Mouse (Mus musculus) urinary bladder, postnatal 14 days (tissue): ENCODE results near the gene Cacng7.
A peak's percentile ranks its signal among the peaks of the same experiment; 100 is the strongest.
"Not testable (repeated sequence)": the region's sequence is repeated elsewhere in the genome, so short reads cannot be mapped to it uniquely, and the experiment has no call there.

ENCODE experiments used
- DNase-seq: peaks from one replicate; pipeline ENCODE4 v3.0.0; 2021; ENCODE audit warnings: low spot score

Gene Cacng7

DNA sequence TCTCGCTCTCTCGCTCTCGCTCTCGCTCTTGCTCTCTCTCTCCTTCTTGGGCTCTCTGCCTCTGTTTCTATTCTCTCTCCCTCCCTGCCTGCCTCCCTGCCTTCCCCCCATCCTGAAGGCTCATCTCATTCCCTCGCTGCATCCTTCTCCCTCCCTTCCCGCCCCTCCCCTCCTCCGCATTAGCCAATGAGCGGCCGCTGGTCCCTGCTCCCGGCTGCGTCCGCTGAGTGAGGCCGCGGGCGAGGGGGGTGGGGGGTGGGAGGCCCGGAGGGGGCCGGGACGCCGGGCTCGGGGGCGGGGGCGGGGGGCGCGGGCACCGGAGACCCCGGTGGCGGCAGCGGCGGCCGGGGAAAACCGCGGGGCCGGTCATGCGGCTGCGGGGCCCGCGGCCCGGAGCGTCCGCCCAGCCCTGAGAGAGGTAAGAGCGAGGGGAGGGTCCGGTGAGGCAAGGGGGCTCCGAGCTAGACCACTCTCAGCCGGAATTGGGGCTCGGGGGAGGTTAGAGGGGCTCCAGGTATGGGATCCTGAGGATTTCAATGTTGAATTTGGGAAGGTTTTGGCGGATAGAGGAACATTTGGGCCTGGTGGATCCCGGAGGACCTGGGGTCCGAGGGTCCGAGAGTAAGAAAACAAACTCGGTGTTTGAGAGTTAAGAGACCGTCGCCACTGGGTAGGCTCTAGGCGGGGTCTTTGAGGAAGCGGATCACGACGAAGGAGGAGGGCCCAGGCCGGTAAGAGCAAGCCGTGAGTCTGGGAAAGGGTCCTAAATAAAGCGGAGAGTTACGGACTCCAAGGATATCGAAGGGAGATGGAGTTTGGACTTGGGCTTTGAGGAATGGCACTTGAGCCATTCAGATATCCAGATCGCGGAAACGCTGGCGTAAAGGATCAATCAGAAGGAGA, at the start of gene Cacng7:
Gene Cacng7 (plus strand): TSS at position 337 of the 903 bp plus-strand sequence.
- DNase-seq, result peak; percentile 18

DNA sequence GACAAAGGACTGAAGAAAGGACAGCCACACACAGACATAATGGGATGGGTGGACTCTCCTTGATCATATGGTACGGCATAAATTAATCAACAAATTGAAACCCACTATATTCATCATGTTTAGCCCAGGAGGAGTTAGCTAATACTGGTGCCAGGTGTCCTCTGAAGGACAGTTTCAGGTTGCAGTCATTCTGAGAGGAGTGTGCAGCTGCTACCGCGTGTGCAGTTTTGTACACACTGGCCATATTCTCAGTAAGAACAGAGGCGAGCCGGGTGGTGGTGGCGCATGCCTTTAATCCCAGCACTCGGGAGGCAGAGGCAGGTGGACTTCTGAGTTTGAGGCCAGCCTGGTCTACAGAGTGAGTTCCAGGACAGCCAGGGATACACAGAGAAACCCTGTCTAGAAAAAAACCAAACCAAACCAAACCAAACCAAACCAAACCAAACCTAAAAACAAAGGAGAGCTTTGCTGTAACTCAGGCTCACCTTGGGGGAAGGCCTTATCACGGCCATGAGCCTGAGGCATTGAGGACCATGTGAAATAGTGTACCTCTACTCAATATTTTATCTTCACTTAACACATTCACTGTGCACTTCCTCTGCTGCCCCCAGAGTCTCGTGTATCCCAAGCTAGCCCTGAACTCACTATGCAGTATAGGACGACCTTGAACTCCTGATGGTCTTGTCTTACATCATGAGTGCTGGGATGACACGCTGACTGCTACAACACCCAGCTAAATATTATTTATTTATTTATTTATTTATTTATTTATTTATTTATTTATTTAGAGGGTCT, 49.5 kb upstream of the Cacng7 start:
- DNase-seq, result no peak

DNA sequence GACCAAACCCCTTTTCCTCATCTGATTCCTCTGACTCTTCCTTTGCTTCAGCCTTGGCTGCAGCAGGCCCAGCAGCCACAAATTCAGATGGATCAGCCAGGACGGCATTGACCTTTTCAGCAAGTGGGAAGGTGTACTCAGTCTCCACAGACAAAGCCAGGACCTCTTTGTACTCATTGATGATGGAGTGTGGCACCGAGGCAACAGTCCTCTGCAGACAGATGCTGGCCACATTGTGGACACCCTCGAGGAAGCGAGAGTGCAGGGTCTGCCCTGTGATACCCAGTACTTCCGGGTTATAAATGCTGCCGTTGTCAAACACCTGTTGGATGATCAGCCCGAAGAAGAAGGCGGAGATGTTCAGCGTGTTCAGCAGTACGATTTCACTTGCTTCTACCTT, 48.2 kb upstream of the Cacng7 start:
- no peak for DNase-seq

DNA sequence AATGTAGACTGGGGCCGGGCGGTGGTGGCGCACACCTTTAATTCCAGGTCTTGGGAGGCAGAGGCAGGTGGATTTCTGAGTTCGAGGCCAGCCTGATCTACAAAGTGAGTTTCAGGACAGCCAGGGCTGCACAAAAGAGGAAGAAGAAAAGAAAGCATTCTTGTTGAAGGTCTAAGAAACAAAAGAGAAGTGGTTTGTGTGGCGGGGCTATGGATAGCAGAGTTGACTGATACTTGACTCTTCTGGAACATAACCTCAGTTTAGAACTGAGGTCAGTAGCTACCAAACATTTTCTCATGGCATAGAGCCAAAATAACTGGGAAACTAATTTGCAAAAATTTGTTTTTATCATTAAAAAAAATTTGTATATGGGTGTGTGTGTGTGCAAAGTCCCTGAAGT, 46.7 kb upstream of the Cacng7 start:
- no peak for DNase-seq

DNA sequence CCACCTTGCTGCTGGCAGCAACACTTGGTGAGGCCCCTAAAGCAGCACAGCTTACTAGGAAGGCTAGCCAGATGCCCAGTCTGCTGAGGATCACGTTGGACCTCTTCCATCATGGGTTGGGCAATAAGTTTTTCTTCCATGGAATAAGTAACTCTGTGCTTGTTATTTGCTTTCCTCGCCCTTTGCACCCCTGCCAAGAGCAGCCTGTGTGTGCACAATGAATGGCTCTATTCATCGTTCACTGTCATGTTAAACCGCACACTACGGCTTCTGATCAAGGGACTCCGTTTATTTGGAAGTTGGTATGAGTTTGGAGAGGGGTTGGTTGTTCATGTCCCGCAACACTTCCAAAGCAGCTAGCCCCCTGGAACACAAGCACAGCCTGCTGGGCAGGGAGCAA, 45.6 kb upstream of the Cacng7 start:
- no peak for DNase-seq

DNA sequence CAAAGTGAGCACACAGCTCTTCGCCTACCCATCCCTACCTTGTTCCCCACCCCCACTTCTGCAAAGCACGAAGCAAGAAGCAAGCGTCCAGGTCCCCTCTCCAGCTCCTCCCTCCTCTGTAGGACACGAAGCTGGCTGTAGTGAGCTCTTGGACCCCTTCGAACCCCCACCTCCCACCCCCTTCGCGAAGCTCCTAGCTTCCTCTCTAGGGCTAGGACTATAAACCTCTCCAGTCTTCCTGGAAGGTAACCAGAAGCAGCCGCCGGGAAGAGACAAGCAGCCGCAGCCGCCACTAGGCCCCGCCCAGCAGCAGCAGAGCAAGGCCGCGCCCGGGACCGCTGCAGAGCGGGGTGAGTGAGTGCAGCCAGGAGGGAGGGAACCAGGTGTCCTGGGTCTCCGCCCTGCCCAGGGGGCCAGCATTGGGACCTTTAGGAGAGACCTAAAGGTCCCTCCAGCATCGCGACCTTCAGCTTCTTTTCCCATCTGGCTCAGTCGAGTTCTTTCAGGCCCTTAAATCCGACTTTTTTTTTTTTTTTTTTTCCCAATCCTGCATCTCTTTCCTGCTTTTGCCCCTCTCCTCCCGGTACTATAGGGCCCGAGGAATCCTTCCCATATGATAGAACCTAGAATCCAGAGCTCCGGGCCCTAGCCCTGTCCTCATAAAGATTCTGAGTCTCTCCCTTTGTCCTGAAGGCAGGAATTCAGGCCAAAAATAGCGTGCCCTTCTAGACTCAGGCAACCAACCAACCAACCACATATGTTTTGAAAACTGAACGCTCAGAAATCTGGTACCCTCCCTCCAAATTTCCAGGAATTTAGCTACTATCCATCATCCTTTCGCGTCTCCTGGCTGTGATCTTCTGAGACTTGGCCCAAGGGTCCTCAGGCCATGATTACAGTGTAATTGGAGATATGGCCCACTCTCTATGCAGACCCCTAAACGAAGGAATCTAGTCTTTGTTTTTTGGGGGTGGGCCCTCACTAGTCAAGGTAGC, 43.5 kb upstream of the Cacng7 start, which contains the start of the genes Myadm and Prkcg:
Gene Myadm (plus strand): TSS at position 105 of the 995 bp plus-strand sequence.
Gene Prkcg (plus strand): TSS at position 204 of the 995 bp plus-strand sequence.
- peak; percentile 84 for DNase-seq

DNA sequence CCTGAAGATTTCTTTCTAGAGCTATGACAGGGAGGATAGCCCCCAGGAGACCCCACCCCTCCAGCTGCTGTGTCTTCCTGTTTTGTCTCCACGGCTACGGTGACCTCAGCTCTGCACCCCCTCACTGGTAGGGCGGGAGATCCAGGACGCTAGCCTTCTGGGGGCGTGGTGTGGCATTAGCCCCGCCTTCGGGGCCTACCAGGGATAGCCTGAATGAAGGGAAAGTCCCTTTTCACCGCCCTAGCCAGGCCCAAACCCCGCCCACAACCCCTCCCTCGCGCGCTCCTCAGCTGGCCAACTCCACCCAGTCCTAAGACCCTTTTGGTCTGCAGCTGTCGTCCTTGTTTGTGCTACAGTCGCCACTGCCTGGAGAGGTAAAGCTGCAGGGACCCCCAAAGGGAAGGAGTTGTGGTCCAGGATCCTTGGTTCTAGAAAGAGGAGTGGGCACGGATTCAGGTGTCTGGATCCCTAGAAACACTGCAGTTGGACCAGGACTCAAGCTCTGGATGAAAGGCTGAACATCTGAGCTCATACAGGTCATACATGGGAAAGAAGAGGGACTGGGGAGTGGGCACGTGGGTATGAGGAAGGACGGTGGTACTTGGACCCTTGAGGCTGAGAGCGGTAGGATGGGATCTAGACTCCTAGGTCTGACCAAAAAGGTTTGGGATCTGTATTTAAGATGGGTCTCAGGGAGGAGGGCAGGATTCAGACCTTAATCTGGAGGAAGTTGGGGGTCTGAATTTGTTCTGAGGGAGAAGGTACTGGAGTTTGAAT, 42.3 kb upstream of the Cacng7 start:
- peak; percentile 97 for DNase-seq

DNA sequence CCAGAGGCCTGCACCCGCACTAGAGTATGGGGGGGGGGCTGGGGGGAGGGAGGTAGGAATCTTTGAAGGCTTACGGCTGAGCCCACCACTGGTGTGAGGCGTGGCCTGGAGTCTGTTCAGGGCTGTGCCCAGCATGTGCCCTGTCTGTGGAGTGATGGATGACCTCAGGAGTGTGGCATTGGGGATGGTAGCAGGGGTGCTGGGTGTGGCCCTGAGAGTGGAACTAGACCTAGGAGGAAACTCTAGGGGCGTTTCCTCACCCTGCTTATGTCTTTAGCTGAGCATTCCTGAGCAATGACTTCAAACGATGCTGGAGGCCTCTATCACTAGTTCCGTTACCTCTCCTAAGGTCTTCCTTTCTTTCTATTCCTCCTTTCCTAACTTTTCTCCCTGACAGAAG, 41.6 kb upstream of the Cacng7 start:
- DNase-seq, result peak; percentile 34

DNA sequence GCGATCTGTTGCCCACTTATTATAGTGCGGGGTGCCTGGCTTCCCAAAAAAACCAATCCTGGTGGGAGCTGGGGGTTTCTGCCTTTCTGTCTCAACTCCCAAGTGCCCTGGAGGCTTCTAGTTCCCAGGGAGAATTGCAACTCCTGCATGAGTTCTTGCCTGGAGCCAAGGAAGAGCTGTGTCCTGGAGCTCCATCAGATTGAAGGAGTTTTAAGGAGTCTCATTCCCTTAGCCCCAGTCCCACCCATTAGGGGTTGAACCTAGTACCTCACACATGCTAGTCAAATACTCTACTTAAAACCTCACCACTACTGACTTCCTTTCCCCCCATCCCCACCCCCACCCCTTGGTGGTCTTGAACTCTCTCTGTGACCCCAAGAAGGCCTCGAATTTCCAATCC, 41.0 kb upstream of the Cacng7 start:
- no peak for DNase-seq

DNA sequence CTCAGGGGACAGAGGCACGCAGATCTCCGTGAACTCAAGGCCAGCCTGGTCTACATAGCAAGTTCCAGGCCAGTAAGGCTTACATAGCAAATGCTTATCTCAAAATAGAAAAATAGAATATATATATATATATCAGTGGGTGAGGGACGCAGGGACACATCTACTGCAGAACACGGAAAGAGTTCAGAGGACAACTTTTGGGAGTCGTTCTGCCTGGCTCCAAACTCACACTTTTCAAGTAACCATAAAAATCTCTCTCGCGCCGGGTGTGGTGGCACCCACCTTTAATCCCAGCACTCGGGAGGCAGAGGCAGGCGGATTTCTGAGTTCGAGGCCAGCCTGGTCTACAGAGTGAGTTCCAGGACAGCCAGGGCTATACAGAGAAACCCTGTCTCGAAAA, 40.5 kb upstream of the Cacng7 start:
- not testable (repeated sequence) for DNase-seq

DNA sequence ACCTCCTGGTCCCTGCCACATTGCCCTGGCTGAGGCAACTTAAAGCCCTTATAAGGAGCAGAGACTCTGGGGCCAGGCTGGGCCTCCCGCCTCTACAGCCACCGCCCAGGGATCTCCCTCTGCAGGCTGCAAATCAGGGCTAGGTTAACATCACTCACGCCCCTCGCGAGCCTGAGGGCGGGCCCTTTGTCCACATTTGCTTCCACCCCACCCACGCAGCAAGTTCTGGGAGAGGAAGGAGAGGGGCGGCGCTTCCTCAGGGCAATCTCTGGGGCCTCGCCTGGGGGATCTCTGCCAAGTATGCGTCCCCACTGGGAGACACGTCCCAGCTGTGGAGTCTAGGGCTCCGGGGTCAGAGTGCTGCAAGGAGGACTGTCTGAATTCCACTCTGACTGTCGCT, 40.0 kb upstream of the Cacng7 start:
- peak; percentile 95 for DNase-seq

DNA sequence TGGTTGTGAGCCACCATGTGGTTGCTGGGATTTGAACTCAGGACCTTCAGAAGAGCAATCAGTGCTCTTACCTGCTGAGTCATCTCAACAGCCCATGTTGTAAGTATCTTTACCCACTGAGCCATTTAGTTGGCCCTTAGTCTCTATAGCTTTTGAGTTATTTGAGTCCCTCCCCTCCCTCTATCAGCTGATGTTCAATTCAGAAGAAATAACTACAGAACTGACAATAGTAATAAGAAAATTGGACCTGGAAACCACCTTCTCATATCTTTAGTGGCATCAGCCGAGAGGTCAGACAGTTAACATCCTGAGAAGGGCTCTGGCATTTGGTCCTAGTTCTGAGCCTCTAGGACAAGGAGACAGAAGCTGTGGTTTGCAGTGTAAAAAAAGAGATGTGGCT, 38.0 kb upstream of the Cacng7 start:
- DNase-seq, result no peak

DNA sequence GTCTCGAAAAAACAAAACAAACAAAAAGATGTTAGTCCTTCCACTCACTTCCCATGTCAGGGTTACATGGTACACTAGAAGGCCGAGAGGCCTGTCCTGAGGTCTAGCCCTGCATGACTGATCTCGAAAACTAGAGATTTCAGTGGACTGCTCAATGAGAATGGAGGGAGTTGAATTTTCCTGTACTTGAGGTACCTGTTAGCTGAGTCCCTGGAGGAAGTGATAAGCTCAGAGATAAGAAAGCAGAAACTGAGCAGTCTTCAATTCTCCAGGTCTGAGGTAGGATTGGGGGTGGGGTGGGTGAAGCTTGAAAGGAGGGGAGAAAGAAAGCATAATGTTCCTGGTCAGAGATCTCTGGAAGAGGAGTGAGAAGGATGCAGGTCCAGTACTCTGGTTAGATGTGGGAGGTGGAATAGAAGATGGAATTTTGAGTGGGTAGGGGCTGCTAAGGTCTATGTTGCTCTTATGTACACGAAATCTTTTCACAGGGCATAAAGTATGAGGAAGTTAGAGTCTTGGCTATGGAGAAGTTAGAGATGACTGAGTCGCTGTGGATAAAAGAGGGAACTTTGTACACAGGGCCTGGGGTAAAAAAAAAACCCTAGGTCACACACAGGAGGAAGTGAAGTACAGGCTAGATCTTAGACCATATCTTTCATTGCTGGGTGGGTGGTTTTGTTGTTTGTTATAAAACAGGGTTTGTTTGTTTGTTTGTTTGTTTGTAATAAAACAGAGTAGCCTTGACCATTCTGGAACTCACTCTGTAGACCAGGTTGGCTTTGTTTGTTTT, 37.2 kb upstream of the Cacng7 start:
- no peak for DNase-seq

DNA sequence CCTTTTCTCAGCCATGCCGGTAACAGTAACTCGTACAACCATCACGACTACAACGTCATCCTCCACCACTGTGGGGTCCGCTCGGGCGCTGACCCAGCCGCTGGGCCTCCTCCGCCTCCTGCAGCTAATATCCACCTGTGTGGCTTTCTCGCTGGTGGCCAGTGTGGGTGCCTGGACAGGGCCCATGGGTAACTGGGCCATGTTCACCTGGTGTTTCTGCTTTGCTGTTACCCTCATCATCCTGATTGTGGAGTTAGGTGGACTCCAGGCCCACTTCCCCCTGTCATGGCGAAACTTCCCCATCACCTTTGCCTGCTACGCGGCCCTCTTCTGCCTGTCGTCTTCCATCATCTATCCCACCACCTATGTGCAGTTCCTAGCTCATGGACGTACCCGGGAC, 36.0 kb upstream of the Cacng7 start:
- DNase-seq, result no peak

DNA sequence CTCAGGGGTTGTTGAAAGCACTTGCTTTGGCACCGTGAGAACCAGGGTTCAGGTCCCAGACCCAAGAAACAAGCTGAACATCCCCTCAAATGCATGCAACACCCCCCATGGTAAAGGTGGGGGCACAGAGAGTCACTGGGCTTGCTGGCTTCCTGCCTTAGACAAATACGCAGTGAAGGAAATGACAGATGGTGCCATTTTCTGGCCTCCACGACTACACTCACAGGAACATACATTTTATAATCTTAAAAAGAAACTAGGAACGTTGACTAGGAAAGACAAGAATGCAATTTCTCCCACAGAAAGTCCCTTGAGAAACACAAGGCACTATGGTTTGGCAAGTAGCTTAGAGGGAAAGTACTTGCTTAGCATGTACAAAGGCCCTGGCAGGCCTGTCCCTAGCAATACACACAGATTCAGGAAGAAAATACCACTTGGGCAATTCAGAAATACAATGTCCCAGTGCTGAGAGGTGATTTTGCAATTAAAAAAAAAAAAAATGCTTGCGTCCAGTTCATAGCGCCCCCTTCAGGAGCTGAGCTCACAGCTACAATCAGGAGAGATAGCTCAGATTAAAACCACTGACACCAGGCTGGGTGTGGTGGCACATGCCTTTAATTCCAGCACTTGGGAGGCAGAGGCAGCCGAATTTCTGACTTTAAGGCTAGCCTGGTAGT, 32.7 kb upstream of the Cacng7 start:
- no peak for DNase-seq

DNA sequence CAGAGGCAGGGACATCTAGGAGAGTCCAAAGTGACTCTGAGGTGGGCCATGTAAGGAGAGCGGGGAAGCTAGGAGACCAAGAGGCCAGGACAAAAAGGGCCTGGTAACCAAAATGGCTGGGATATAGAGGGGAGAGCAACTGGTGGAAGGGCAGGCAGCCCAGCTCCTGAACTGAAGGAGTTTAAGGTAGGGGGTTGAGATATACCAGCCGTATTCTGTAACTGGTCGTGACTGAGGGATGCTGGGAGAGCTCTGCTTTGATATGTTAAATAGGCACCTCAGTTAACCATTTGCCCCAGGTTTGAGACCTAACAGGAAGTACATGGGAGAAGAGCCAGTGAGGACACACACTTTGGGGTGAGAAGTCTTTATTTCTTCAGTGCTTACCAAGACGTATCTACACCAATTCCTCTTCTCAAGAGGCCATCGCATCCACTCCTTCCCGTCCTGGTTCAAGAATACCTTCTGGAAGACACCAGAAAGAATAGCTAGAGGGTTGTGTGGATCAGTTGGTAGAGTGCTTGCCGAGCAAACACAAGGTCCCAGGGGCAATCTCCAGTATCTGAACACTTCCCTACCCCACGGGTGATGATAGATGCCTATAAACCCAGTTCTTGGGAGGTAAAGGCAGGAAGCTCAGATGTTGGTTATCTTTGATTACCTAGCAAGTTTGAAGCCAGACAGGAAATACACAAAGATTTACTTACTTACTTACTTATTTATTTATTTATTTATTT, 31.7 kb upstream of the Cacng7 start:
- no peak for DNase-seq

DNA sequence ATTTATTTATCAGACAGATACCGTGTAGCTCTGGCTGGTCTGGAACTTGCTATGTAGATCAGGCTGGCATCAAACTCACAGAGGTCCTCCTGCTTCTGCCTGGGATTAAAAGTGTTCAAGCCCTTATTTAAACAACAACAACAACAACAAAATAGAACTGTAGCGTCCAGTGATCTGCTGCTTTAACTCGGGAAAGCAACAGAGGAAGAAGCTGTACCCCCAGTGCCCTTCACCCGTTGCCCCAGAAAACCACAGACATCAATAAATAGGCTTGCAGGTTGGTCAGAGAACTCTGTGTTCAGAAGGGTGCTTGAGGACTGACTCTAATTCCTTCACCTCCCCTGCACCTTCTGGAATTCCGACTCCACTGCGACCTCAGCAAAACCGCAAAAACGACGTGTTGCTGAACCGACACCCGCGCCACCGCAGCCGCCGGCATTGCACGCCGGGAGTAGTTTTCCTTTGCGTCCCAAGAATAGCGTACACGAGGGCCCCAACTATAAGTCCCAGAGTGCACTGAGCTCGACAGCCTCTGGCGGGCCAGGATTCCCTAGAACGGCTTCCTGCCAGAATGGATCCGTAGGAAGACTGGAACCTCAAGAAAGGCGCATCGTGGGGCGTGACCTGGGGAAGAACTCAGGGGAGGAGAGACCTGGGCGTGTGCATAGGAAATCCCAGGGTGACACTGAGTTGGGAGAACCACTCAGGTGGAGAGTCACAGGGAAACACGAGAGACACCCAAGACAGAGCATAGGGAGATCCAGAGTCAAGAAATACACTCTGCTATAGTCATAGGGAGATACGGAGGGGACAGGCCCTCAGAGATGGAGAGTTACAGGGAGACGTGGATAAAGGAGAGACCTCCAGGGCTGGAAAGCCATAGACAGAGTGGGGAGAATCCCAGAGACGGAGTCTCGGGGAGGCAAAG, 30.9 kb upstream of the Cacng7 start:
- DNase-seq, result peak; percentile 34
